Mouse (Mus musculus) hindbrain, postnatal 0 days (tissue): ENCODE measurements at regions not wholly inside any gene's neighbourhood (a gene's known extent, or its start where the extent isn't known, plus 50 kb on each side); places are given as distances from the start of the nearest gene placed in this dataset.
A peak's percentile ranks its signal among the peaks of the same experiment; 100 is the strongest.

Source experiments
- ATAC-seq: fragments of 200-750 bp; cut with Nextera tagmentation; 2 replicates; pipeline ENCODE4 v1.8.0; 2017; ENCODE audit warnings: mild to moderate bottlenecking, moderate TSS enrichment, moderate library complexity
- DNase-seq: peaks from one replicate; pipeline ENCODE4 v3.0.0-alpha.2; 2015; ENCODE audit warnings: low spot score
- H3K27ac ChIP-seq: fragments of 300-500 bp; sonication (generic); 2 replicates; pipeline ENCODE4 v1.5.1; 2014; ENCODE audit warnings: mild to moderate bottlenecking
- H3K27me3 ChIP-seq: fragments of 300-500 bp; sonication (generic); 2 replicates; pipeline ENCODE4 v1.6.1; 2014; ENCODE audit warnings: low read length, mixed read lengths; ENCODE audit not compliant: insufficient read depth
- H3K36me3 ChIP-seq: fragments of 300-500 bp; sonication (generic); 2 replicates; pipeline ENCODE4 v1.6.1; 2014; ENCODE audit warnings: low read length, mixed read lengths; ENCODE audit not compliant: insufficient read depth
- H3K4me1 ChIP-seq: fragments of 300-500 bp; sonication (generic); 2 replicates; pipeline ENCODE4 v1.6.1; 2014; ENCODE audit warnings: antibody characterized with exemption, low read length, mixed read lengths; ENCODE audit not compliant: insufficient read depth
- H3K4me2 ChIP-seq: fragments of 300-500 bp; sonication (generic); 2 replicates; pipeline ENCODE4 v1.6.1; 2014; ENCODE audit warnings: low read depth, mild to moderate bottlenecking, low read length, moderate library complexity, mixed read lengths
- H3K4me3 ChIP-seq: fragments of 300-500 bp; sonication (generic); 2 replicates; pipeline ENCODE4 v1.5.1; 2014; ENCODE audit warnings: low read length
- H3K9ac ChIP-seq: fragments of 300-500 bp; sonication (generic); replicated peaks from 2 replicates; pipeline ENCODE4 v1.6.1; 2014; ENCODE audit warnings: mild to moderate bottlenecking, low read length, moderate library complexity, mixed read lengths
- H3K9me3 ChIP-seq: fragments of 300-500 bp; sonication (generic); 2 replicates; pipeline ENCODE4 v1.6.1; 2016; ENCODE audit warnings: low read length, mixed read lengths
- CTCF ChIP-seq: IDR thresholded peaks from 2 replicates; pipeline ENCODE4 v1.5.1; 2016; ENCODE audit warnings: antibody characterized with exemption, control low read depth, low read depth
- WGBS: fragments of 180-500 bp; shearing (Covaris S2); extraction: QIAGEN DNeasy Blood & Tissue Kit; methylation state at CpG from one replicate; pipeline ENCODE4 v1.1.7; 2014; 5-methylcytosine and 5-hydroxymethylcytosine counted together

DNA sequence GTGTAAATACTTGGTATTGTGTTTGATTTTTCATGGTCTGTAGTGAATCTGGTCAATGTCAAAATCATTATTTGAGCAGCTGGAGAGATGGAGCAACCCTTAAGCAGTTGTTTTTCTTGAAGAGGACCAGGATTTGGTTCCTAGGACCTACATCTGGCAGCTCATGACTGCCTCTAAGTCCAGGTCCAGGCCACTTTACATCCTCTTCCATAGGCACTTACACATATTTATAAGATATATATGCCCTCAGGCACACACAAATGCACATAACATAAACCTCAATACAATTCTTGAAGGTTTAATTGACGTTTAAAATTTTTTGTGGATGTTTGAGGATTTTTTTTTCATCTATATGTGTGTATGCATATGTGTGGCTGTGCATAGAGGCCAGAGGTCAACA lies 96.8 kb upstream of the Fam240b start:
- DNase-seq, result no peak
- no peak overlapping the region for H3K9ac ChIP-seq

DNA sequence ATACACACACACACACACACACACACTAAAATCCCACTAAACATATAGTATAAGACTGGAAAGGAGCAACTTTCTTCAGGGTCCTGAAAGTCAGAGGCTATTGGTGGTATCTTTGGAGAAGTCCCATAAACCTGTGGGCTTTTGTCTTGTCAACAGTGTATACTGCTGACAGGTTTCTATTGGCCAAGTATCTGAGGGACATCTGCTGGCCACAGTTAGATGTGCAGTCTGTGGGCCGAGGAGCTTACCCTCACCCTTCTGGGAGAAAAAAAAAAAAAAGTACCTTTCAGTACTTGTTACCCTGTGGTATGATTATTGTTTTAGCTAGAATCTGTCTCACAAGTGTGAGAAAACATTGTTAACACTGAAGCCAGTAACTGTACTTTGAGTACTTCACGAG lies 76.1 kb upstream of the Fam240b start:
- H3K4me3 ChIP-seq, result no peak overlapping the region
- H3K9ac ChIP-seq, result no peak overlapping the region
- H3K9me3 ChIP-seq, result no peaks in the 10 kb centered on the region
- no peaks in the 10 kb centered on the region for H3K4me1 ChIP-seq
- no peak for ATAC-seq
- TF ChIP-seq CTCF, result peak; percentile 53
- DNase-seq, result no peak
- H3K27ac ChIP-seq, result no peak overlapping the region
- H3K27me3 ChIP-seq, result no peaks in the 10 kb centered on the region
- no peak overlapping the region for H3K4me2 ChIP-seq
- 55% methylated on average over 2 of the region's 2 CpGs for WGBS
- no peaks in the 10 kb centered on the region for H3K36me3 ChIP-seq

More for the DNA sequence above, 96.8 kb upstream of the Fam240b start:
- ATAC-seq, result no peak
- H3K27me3 ChIP-seq, result no peaks in the 10 kb centered on the region
- no peak overlapping the region for H3K4me3 ChIP-seq
- no peaks in the 10 kb centered on the region for H3K4me1 ChIP-seq
- H3K36me3 ChIP-seq, result no peaks in the 10 kb centered on the region
- no peak overlapping the region for H3K27ac ChIP-seq
- H3K9me3 ChIP-seq, result no peaks in the 10 kb centered on the region
- no peak overlapping the region for H3K4me2 ChIP-seq
- no peak for TF ChIP-seq CTCF
- WGBS, result 64% methylated on average over 1 of the region's 1 CpGs

DNA sequence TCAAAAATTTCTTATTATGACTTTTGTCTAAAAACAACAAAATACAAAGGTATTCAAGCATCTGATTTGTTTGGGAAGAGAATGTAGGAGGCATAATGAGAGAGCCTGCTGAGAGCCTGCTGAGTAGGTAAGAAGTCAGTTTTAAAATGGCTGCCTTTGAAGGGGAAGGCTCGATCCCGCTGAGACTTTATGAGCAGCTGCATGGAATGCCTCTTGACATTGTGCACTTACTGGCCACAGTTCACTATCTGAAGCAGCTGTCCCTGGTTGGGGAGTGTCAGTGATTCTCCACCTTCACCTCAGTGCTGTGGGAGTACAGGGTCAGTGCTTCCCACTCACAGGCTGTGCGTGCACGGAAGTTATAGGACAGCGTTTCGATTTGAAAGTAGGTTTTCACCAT lies 71.3 kb upstream of the Fam240b start:
- 73% methylated on average over 6 of the region's 6 CpGs for WGBS
- ATAC-seq, result no peak
- TF ChIP-seq CTCF, result no peak

DNA sequence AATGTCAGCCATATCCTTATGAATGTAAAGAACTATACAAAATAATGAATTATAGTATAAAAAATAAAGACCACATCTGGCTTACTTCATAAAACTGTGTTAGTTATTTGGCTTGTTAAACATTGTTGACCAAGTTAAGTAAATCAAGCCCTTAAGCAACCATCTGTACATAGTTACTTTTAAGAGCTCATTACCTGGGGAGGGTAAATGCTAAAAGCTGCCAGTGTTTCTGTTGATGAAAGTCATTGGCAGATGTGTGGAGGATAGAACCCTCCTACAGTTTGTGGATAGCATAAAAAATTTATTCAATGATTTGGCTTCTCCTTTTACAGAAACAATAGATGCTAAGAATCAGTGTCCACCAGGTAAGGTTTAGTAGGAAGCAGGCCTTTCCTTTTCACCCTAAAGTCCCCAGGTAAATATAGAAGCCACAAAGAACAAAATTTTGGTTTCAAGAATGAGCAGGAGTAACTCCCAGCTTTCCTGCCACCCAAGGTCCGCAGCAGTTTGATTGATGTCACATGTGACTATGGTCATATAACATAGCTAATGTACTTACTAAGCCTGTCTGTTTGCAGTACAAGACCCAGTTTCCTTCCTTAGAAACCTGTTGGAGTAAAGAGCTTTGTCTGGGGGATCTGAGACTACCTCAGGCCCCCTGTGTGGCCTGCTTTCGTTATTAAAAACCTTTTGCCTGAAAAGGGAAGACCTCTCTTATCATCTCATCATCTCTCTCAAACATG lies 69.5 kb upstream of the Fam240b start:
- WGBS, result 93% methylated on average over 2 of the region's 2 CpGs
- no peaks in the 10 kb centered on the region for H3K9me3 ChIP-seq
- ATAC-seq, result no peak
- H3K27me3 ChIP-seq, result no peaks in the 10 kb centered on the region
- no peak for TF ChIP-seq CTCF
- no peak overlapping the region for H3K4me3 ChIP-seq
- no peak overlapping the region for H3K4me2 ChIP-seq
- no peak overlapping the region for H3K9ac ChIP-seq
- H3K27ac ChIP-seq, result no peak overlapping the region
- no peaks in the 10 kb centered on the region for H3K36me3 ChIP-seq
- H3K4me1 ChIP-seq, result no peaks in the 10 kb centered on the region
- DNase-seq, result no peak

More for the DNA sequence above, 71.3 kb upstream of the Fam240b start:
- H3K27me3 ChIP-seq, result no peaks in the 10 kb centered on the region
- H3K9me3 ChIP-seq, result no peaks in the 10 kb centered on the region
- no peaks in the 10 kb centered on the region for H3K36me3 ChIP-seq
- no peak overlapping the region for H3K9ac ChIP-seq
- H3K4me1 ChIP-seq, result no peaks in the 10 kb centered on the region
- no peak for DNase-seq
- H3K4me2 ChIP-seq, result no peak overlapping the region
- no peak overlapping the region for H3K27ac ChIP-seq
- H3K4me3 ChIP-seq, result no peak overlapping the region

DNA sequence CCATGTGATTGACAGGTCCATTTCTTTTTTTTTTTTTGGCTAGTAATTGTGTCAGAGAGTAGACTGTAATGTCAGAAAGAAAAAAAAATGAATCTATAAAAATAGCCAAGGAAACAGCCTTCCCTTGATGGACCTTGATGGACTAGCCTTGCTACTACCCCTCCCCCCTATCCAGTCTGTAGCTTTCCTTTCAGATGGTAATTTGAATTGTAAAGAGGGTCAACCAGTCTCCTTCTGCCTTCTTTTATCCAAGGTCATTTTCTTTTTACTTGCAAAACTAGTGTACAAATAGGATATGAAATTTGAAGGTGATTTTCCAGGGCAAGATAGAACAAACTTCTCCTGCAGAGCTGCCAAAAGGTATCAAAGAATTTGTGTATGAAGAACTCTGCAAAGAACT lies 68.2 kb upstream of the Fam240b start:
- ATAC-seq (no peak), DNase-seq (no peak)
- Histone ChIP-seq H3K4me1 (no peaks in the 10 kb centered on the region), H3K9me3 (no peaks in the 10 kb centered on the region), H3K4me2 (no peak overlapping the region), H3K36me3 (no peaks in the 10 kb centered on the region), H3K9ac (no peak overlapping the region), H3K4me3 (no peak overlapping the region), H3K27ac (no peak overlapping the region), H3K27me3 (no peaks in the 10 kb centered on the region)
- no peak for TF ChIP-seq CTCF
